Mouse (Mus musculus) spleen, adult 2 months (tissue): ENCODE measurements around the gene Csrnp2. TPM values are rescaled to one million over a fixed set of nuclear protein-coding genes. Genes with fewer than 3 reads are reported as not detected.
"Not testable (repeated sequence)": the region's sequence is repeated elsewhere in the genome, so short reads cannot be mapped to it uniquely, and the experiment has no call there.

ENCODE experiments used
- DNase-seq, 2 experiments: peaks; one replicate each; pipeline versions ENCODE4 v3.0.0 to v3.0.0-alpha.2; 2012 to 2021; ENCODE audit warnings: low spot score in 2 of 2, low read depth in 1 of 2
- H3K27ac ChIP-seq: fragments of 200-500 bp; 2 replicates; pipeline ENCODE4 v1.5.1; 2012; ENCODE audit warnings: low read length, inconsistent platforms; ENCODE audit not compliant: insufficient read depth
- H3K27me3 ChIP-seq: fragments of 200-500 bp; 2 replicates; pipeline ENCODE4 v1.6.1; 2012; ENCODE audit warnings: mild to moderate bottlenecking, moderate library complexity, low read length, inconsistent platforms; ENCODE audit not compliant: control insufficient read depth, insufficient read depth
- H3K36me3 ChIP-seq: fragments of 200-500 bp; 2 replicates; pipeline ENCODE4 v1.6.1; 2012; ENCODE audit warnings: mild to moderate bottlenecking, low read length, inconsistent platforms; ENCODE audit not compliant: control insufficient read depth, insufficient read depth
- H3K4me1 ChIP-seq: fragments of 200-500 bp; 2 replicates; pipeline ENCODE4 v1.6.1; 2011; ENCODE audit warnings: inconsistent platforms; ENCODE audit not compliant: control insufficient read depth, insufficient read depth, insufficient read length
- H3K4me3 ChIP-seq: fragments of 200-500 bp; 2 replicates; pipeline ENCODE4 v1.5.1; 2011; ENCODE audit warnings: mild to moderate bottlenecking, inconsistent platforms; ENCODE audit not compliant: insufficient read depth, insufficient read length; ENCODE audit errors: extremely low read depth
- CTCF ChIP-seq: fragments of 200-500 bp; IDR thresholded peaks from 2 replicates; pipeline ENCODE4 v1.5.1; 2011; ENCODE audit warnings: mild to moderate bottlenecking, inconsistent platforms; ENCODE audit not compliant: insufficient read depth, insufficient read length, insufficient replicate concordance; ENCODE audit errors: extremely low read depth
- POLR2A ChIP-seq: fragments of 200-500 bp; IDR thresholded peaks from 2 replicates; pipeline ENCODE4 v1.6.1; 2011; ENCODE audit warnings: low read depth, low read length, inconsistent platforms
- WGBS: fragments of 180-500 bp; shearing (Covaris S2); methylation state at CpG from one replicate; pipeline ENCODE4 v1.1.7; 2018; 5-methylcytosine and 5-hydroxymethylcytosine counted together
- polyA plus RNA-seq: library from polyadenylated mRNA; depleted of rRNA; stranded (reverse); fragments of >200 nt; gene quantifications from 2 replicates; pipeline ENCODE4 v1.2.3, GENCODE M21; 2012; rRNA removed

The Csrnp2 gene
- polyA plus RNA-seq = 1.7 and 2.0 TPM in 2 replicates

GRCm38 (mm10) chr15:100495102-100495501 lies at the start of gene Csrnp2:
Gene Csrnp2, minus strand, starts transcription at chr15:100495488.
- TF ChIP-seq CTCF = no peak
- TF ChIP-seq POLR2A = peak; percentile 88
- 1% methylated on average over 40 of the region's 40 CpGs for WGBS
- peak; percentile 59 to 84 for DNase-seq
- no peak within 1 kb of the TSS for H3K27ac ChIP-seq
- H3K36me3 ChIP-seq = no peaks in the 10 kb centered on the region
- H3K27me3 ChIP-seq = 0 out of 2 replicates have a peak, but pooled peaks cover 2% of the 10 kb centered on the region
- peaks cover 4% of the 10 kb centered on the region; the same call in 1 of the 2 replicates for H3K4me1 ChIP-seq
- H3K4me3 ChIP-seq = peak within 1 kb of the TSS; percentile 89

GRCm38 (mm10) chr15:100543651-100544030 lies 48.4 kb upstream of the Csrnp2 start:
- WGBS = 75% methylated on average over 14 of the region's 14 CpGs
- H3K27ac ChIP-seq, H3K36me3 ChIP-seq: not testable (repeated sequence)

GRCm38 (mm10) chr15:100542876-100543650 lies 47.8 kb upstream of the Csrnp2 start:
- not testable (repeated sequence) for DNase-seq, H3K27me3 ChIP-seq, H3K4me1 ChIP-seq, H3K4me3 ChIP-seq, H3K36me3 ChIP-seq, H3K27ac ChIP-seq
- WGBS = 86% methylated on average over 28 of the region's 28 CpGs

More at GRCm38 (mm10) chr15:100543651-100544030, 48.4 kb upstream of the Csrnp2 start:
- H3K4me1 ChIP-seq, H3K27me3 ChIP-seq, DNase-seq, H3K4me3 ChIP-seq: not testable (repeated sequence)

DNA sequence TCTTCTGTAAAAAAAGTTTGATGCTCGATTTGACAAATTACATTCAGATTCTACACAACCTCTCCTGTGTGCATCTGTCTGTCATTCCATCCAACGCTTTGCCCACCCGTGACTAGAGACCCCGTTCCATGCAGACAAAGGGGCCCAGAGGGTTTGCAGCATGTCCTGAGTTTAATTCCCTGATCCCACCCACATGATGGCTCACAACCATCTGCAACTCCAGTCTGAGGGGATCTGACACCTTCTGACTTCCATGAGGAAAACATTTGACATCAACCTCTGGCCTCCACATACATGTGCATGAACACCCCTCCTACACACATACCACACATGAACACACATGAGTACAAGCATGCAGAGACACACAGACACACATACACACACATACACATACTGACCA lies 46.1 kb upstream of the Csrnp2 start:
- no peak for TF ChIP-seq POLR2A
- TF ChIP-seq CTCF = no peak
- H3K4me3 ChIP-seq = no peak overlapping the region
- no peaks in the 10 kb centered on the region for H3K4me1 ChIP-seq
- no peaks in the 10 kb centered on the region for H3K27me3 ChIP-seq
- no peaks in the 10 kb centered on the region for H3K36me3 ChIP-seq
- 76% methylated on average over 4 of the region's 4 CpGs for WGBS
- no peak overlapping the region for H3K27ac ChIP-seq
- DNase-seq = no peak

- H3K27me3 ChIP-seq = not testable (repeated sequence)
- 65% methylated on average over 1 of the region's 1 CpGs for WGBS
These were observed 45.7 kb upstream of the Csrnp2 start for GRCm38 (mm10) chr15:100541001-100541400.

GRCm38 (mm10) chr15:100539411-100539810 lies 44.1 kb upstream of the Csrnp2 start:
- no peaks in the 10 kb centered on the region for H3K4me1 ChIP-seq
- no peak overlapping the region for H3K4me3 ChIP-seq
- 67% methylated on average over 9 of the region's 9 CpGs for WGBS
- H3K27ac ChIP-seq = no peak overlapping the region
- no peaks in the 10 kb centered on the region for H3K27me3 ChIP-seq
- H3K36me3 ChIP-seq = no peaks in the 10 kb centered on the region
- DNase-seq = no peak
- TF ChIP-seq CTCF = no peak
- no peak for TF ChIP-seq POLR2A

More at GRCm38 (mm10) chr15:100541001-100541400, 45.7 kb upstream of the Csrnp2 start:
- H3K4me1 ChIP-seq, H3K36me3 ChIP-seq, H3K4me3 ChIP-seq, H3K27ac ChIP-seq, DNase-seq: not testable (repeated sequence)

GRCm38 (mm10) chr15:100537913-100538312 lies 42.6 kb upstream of the Csrnp2 start:
- TF ChIP-seq CTCF (peak; percentile 21; the same call in 1 of the 2 replicates), POLR2A (no peak)
- no peak overlapping the region for H3K27ac ChIP-seq
- no peaks in the 10 kb centered on the region for H3K4me1 ChIP-seq
- no peak overlapping the region for H3K4me3 ChIP-seq
- WGBS = 79% methylated on average over 6 of the region's 6 CpGs
- H3K36me3 ChIP-seq = no peaks in the 10 kb centered on the region
- DNase-seq = peak; percentile 9 to 52
- H3K27me3 ChIP-seq = no peaks in the 10 kb centered on the region
